Mouse (Mus musculus): ENCODE data around the gene Zbtb17. TPM values are rescaled to one million over a fixed set of nuclear protein-coding genes. Genes with fewer than 3 reads are reported as not detected.

The Zbtb17 gene
- total RNA-seq, 2 experiments from 2014 or later, result 16.2 to 20.0 TPM

DNA sequence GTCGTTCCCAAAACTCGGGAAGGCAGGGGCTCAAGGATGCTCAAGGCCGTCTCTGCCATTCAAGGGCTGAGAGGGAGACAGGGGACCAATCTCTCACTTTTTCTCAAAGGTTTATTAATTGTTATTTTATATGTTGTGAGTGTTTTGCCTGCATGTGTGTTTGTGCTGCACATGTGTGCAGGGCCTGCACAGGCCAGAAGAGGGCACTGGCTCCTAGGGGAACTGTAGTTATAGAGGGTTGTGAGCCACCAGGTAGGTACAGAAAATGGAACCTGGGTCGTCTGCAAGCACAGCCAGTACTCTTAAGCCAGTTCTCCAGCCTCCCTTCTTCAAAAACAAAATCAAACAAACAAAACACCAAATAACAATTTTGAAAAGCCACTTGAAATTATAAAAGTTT is 44.2 kb downstream of the Zbtb17 start:
- peak; percentile 47 for DNase-seq

DNA sequence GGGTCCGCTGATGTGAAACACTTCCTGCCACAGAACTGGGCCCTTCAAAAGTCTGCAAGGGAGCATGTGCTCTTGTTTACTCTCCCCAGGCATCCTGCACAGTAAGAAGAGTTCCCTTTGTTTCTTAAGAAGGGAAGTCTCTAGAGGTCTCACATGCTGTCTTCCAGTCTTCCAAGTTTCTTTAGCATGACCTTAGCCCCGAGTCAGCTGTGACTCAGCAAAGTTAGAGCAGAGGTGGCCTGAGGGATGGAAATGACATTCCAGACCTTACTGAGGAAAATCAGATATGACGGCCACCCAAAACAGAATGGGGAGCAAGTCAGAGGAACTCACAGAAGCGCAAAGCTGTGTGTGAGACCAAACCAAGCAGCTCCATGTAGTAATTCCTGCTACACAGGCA is 56.2 kb downstream of the Zbtb17 start:
- peak; percentile 26 for DNase-seq

DNA sequence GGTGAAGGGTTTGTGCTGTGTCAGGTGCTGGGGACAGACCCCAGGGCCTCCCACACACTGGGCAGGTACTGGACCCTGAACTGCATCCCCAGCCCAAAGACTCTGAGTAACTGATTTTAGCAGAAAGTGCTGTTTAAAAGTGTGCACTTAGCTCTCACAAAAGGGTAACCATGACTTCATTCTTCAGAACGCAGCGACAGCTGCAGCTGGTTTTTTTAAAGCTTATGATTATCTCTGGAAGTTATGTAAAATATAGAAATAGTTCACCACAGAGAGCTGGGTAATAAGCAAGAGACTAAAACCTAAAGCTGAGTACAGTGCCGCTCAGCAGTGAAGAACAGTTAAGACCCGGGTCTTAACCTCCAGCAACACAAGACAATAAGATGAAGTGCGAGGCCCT is 56.6 kb downstream of the Zbtb17 start:
- DNase-seq, result no peak

DNA sequence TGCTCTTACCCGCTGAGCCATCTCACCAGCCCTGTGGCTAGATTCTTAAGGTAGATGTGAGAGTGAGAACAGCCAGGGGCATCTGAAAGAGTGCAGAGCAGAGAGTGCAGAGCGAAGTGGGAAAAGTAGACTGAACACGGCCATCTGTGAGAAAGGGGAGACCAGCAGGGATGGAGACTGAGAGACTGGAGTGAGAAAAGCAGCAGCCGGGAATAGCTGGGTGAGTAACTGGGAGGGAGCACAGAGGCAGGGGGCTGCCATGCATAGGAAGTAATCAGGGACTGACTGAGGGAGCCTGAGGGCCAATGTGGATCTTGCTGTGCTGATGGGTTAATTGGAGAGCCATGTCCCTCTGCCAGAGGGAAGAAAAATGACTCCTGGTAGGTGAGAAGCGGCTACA is 58.3 kb downstream of the Zbtb17 start:
- DNase-seq, result no peak

DNA sequence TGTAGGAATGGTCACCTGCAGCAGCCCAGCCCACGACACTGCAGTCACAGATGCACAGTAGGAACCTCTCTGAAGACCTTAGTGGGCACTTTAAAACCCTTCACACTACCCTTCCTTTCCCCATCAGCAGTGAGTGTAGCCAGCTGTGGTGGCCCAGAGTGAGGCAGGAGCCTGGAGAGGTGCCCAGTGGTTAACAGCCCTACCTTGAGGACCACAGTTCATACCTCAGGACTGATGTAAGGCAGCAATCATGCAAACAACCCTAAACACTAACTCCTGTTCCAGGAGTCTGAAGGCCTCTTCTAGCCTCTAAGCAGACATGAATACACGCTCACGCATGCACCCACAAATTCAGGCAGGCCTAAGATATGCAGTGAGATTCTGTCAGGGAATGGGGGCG is 60.0 kb downstream of the Zbtb17 start:
- DNase-seq, result no peak

DNA sequence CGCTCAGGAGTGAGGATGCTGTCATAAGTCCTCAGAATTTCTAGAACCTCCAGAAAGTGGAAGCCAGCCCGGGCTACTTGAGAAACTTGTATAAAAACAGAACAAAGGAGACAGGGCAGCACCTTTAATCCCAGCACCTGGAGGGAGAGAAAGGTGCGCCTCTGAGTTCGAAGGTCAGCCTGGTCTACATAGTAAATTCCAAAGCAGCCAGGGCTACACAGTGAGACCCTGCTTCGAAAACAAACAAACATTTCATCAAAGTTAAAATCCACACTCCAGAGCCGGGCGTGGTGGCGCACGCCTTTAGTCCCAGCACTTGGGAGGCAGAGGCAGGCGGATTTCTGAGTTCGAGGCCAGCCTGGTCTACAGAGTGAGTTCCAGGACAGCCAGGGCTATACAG is 61.4 kb downstream of the Zbtb17 start:
- no peak for DNase-seq

DNA sequence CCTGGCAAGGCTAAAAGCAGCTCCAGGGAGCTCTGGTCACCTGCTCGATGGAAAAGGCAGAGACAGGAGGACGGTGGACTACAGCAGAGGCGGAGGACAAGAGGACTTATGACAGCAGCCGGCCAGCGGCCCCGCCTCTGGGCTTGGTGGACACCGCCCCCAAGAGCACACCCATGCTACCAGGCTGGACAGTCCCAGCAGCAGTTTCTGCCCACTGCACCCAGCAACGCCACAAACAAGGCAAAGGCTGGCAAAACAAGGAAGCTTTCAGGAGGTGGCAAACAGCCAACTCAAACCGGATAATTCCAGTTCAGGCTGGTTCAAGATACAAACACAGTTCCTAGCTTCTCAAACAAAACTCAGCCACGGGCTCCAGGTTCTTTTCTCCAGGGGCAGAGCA is 61.9 kb downstream of the Zbtb17 start:
- peak; percentile 87 for DNase-seq

DNA sequence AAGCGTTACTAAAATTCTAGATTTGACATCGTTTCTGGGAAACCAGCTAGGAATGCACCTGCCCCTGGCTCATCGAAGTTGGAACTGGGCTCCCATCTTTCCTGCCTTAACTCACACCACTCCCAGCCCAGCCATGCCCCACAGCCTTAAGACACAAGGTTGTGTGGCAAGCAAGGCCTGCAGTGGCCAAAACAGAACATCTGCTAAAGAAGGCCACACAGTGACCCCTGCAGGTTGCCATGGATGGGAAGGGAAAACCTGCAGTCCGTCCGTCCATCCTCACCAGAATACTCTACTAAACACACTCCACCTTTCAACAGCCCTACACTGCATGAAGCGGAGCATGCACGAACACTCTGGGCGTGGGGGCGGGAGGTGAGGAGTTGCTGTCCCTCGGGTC is 62.4 kb downstream of the Zbtb17 start:
- DNase-seq, result peak; percentile 56

DNA sequence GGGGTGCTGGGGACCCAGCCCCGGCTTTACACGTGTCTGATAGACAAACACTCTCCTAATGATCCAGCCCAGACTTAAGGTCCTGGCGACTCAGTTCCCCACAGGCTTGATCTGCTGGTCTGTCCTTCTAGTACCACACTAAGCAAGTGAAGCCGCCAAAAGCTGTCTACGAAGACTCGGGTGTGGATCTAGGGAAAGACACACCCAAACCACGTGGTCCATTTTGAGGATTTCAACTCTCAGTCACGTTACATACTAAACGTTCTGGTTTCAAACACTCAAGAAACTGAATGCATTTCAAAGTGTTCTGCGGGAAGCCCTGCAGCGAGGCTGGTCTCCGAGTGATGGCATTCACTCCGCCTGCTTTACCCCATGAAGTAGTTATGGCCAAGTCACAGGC is 66.0 kb downstream of the Zbtb17 start:
- DNase-seq, result no peak

DNA sequence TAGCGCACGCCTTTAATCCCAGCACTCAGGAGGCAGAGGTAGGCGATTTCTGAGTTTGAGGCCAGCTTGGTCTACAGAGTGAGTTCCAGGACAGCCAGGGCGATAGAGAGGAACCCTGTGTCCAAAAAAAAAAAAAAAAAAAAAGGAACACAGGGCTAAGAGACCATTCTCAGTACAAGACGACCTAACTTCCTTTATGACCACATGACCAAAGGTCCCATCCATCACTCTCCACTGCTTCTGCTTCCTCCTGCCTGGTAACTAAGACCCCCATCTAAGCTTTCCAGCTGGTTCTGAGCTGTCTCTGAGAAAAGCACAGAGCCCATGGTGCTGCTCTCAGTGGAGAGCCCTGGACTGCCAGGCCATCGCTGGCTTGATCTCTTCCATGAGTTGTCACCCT is 67.7 kb downstream of the Zbtb17 start:
- no peak for DNase-seq

DNA sequence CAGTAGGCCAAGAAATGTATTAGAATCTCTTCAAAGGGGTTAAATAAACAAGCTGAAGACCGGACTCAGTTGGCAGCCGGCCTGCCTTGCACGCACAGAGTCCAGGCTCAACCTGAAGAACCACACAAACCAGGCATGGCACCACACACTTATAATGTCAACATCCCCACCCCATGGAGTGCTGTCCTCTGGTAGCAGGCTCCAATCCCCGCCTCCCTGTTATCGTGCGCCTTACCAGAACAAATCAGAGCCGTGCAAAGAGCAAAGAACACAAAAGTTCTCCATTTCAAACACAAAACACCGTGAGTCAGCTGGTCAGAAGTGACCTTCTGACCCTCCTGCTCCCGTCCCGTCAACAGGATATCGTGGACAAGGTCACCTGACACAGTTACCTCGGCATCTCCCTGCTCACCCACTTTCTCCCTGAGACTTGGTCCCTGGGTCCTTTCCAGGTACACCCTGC is 69.8 kb downstream of the Zbtb17 start:
- peak; percentile 55 for DNase-seq

Other genes starting within 250 kb of the Zbtb17 start
- gene Rsg1, start 230.7 kb upstream of the Zbtb17 start, total RNA-seq (2021), result 1 to 10 TPM; 1.5 to 1.7 TPM
- gene Arhgef19, start 205.2 kb upstream of the Zbtb17 start, total RNA-seq (2021), result 10 to 100 TPM; 29.0 to 31.0 TPM
- 10 to 100 TPM; 13.4 to 18.1 TPM for gene Epha2, start 143.4 kb upstream of the Zbtb17 start, total RNA-seq (2021)
- gene Fam131c, start 76.4 kb upstream of the Zbtb17 start, total RNA-seq (2021), result 10 to 100 TPM; 15.4 to 25.8 TPM
- not detected for gene Clcnka, start 45.9 kb upstream of the Zbtb17 start, total RNA-seq (2021)
- not detected for gene Clcnkb, start 28.6 kb upstream of the Zbtb17 start, total RNA-seq (2021)
- gene Hspb7, start 23.9 kb upstream of the Zbtb17 start, total RNA-seq (2021), result 10 to 100 TPM in 1 of 2 experiments, 1 to 10 TPM in 1; 9.0 to 31.7 TPM
- gene Srarp, start 8.5 kb upstream of the Zbtb17 start, total RNA-seq (2021), result not detected
- 10 to 100 TPM; 36.6 to 55.2 TPM for gene Spen, start 93.9 kb downstream of the Zbtb17 start, total RNA-seq (2021)
- 10 to 100 TPM; 14.8 to 21.6 TPM for gene Fblim1, start 161.4 kb downstream of the Zbtb17 start, total RNA-seq (2021)
- 1 to 10 TPM; 7.9 to 9.5 TPM for gene Tmem82, start 174.0 kb downstream of the Zbtb17 start, total RNA-seq (2021)
- gene Slc25a34, start 179.2 kb downstream of the Zbtb17 start, total RNA-seq (2021), result 10 to 100 TPM; 36.1 to 39.2 TPM
- 10 to 100 TPM; 37.6 to 42.2 TPM for gene Plekhm2, start 220.2 kb downstream of the Zbtb17 start, total RNA-seq (2021)
- gene Rsc1a1, start 240.9 kb downstream of the Zbtb17 start, total RNA-seq (2021), result 1 to 10 TPM; 2.8 to 3.5 TPM

Data from adrenal gland, postnatal 10 days (tissue).